Mouse (Mus musculus): Measurements from ENCODE around the gene 2610507B11Rik.

2610507B11Rik gene

GRCm38 (mm10) chr11:78261380-78262352 is at the start of gene 2610507B11Rik:
Gene 2610507B11Rik, plus strand, starts transcription at chr11:78261752.
- POLR2A ChIA-PET = interaction anchor here (0.6 to 4.9 kb wide), 54 partner anchors 10 to 1857 kb away, joined by 3 to 70 read pairs (median 4); partner anchors contain the start of genes Pigs (in 3 of the 4), Rpl23a (in 3 of the 4), Aldoc (in 2 of the 4) and Ift20 (in 1 of the 4)
- CTCF ChIA-PET = interaction anchor here (0.6 to 2.3 kb wide), 32 partner anchors 8 to 497 kb away, joined by 3 to 14 read pairs (median 4); partner anchors contain the start of gene Pigs (in 1 of the 4)

- POLR2A ChIA-PET = interaction anchor here (0.6 to 5.1 kb wide), 28 partner anchors 8 to 116 kb away, joined by 3 to 29 read pairs (median 4); partner anchors contain the start of genes Pigs (in 2 of the 4), Rpl23a (in 2 of the 4), BC030499 (in 1 of the 4) and Sdf2 (in 1 of the 4)
- CTCF ChIA-PET = interaction anchor here in 1 of 4 experiments (0.9 kb wide), 1 partner anchor 42 kb away, joined by 3 read pairs; no protein-coding TSS in a partner anchor
Observed at GRCm38 (mm10) chr11:78213086-78213817, 48.3 kb upstream of the 2610507B11Rik start.

GRCm38 (mm10) chr11:78215709-78216317 is 45.7 kb upstream of the 2610507B11Rik start:
- CTCF ChIA-PET = interaction anchor here in 2 of 4 experiments (0.6 to 0.8 kb wide), 2 partner anchors 23 to 68 kb away, joined by 3 to 8 read pairs; no protein-coding TSS in a partner anchor
- POLR2A ChIA-PET = interaction anchor here in 3 of 4 experiments (0.6 to 4.6 kb wide), 10 partner anchors 9 to 38 kb away, joined by 3 to 23 read pairs (median 5); partner anchors contain the start of gene Rpl23a (in 2 of the 3)

- ChIA-PET POLR2A (interaction anchor here in 2 of 4 experiments (1.0 to 2.1 kb wide), 3 partner anchors 13 to 23 kb away, joined by 4 to 11 read pairs (median 7); partner anchors contain the start of gene Supt6 (in 1 of the 2)), CTCF (interaction anchor here in 2 of 4 experiments (0.7 kb wide), 2 partner anchors 17 to 39 kb away, joined by 3 read pairs; no protein-coding TSS in a partner anchor)
Observed at GRCm38 (mm10) chr11:78223586-78223985, 38.0 kb upstream of the 2610507B11Rik start.

- ChIA-PET CTCF (no interaction called here), POLR2A (no interaction called here)
Observed at GRCm38 (mm10) chr11:78231518-78231917, 30.0 kb upstream of the 2610507B11Rik start.

- POLR2A ChIA-PET = interaction anchor here in 3 of 4 experiments (0.9 to 1.6 kb wide), 7 partner anchors 9 to 64 kb away, joined by 3 to 6 read pairs (median 4); partner anchors contain the start of gene Rpl23a (in 1 of the 3)
- CTCF ChIA-PET = interaction anchor here in 2 of 4 experiments (0.6 to 0.8 kb wide), 4 partner anchors 22 to 1781 kb away, joined by 3 to 4 read pairs (median 3); no protein-coding TSS in a partner anchor
Observed at GRCm38 (mm10) chr11:78240193-78240857, 21.2 kb upstream of the 2610507B11Rik start.

- ChIA-PET POLR2A (interaction anchor here in 3 of 4 experiments (0.7 to 6.1 kb wide), 25 partner anchors 8 to 351 kb away, joined by 3 to 92 read pairs (median 3); partner anchors contain the start of genes Rpl23a (in 3 of the 3), 2610507B11Rik (in 1 of the 3), Nek8 (in 1 of the 3) and Pigs (in 1 of the 3)), CTCF (interaction anchor here in 2 of 4 experiments (0.7 to 1.1 kb wide), 2 partner anchors 17 to 30 kb away, joined by 3 read pairs; no protein-coding TSS in a partner anchor)
Observed at GRCm38 (mm10) chr11:78245261-78245626, 16.3 kb upstream of the 2610507B11Rik start.

GRCm38 (mm10) chr11:78245627-78246317 is 15.8 kb upstream of the 2610507B11Rik start, which contains the start of the genes Sdf2 and Supt6:
Gene Sdf2, plus strand, starts transcription at chr11:78245746.
Gene Supt6, minus strand, starts transcription at chr11:78245987.
- CTCF ChIA-PET = interaction anchor here in 2 of 4 experiments (0.7 to 1.1 kb wide), 2 partner anchors 17 to 30 kb away, joined by 3 read pairs; no protein-coding TSS in a partner anchor
- POLR2A ChIA-PET = interaction anchor here in 3 of 4 experiments (0.6 to 6.1 kb wide), 36 partner anchors 8 to 1005 kb away, joined by 3 to 92 read pairs (median 4); partner anchors contain the start of genes Rpl23a (in 3 of the 3), Eral1 (in 2 of the 3), 2610507B11Rik (in 1 of the 3) and Fam222b (in 1 of the 3)

GRCm38 (mm10) chr11:78246318-78247011 is 15.1 kb upstream of the 2610507B11Rik start:
- POLR2A ChIA-PET = interaction anchor here in 3 of 4 experiments (0.6 to 6.1 kb wide), 30 partner anchors 9 to 1004 kb away, joined by 3 to 92 read pairs (median 4); partner anchors contain the start of genes 2610507B11Rik (in 2 of the 3), Eral1 (in 2 of the 3), Rpl23a (in 2 of the 3) and Fam222b (in 1 of the 3)
- CTCF ChIA-PET = no interaction called here

GRCm38 (mm10) chr11:78247012-78247348 is 14.6 kb upstream of the 2610507B11Rik start:
- ChIA-PET CTCF (interaction anchor here in 1 of 4 experiments (1.1 kb wide), 1 partner anchor 71 kb away, joined by 3 read pairs; the partner anchor contains the start of genes Nek8 and Tlcd1), POLR2A (interaction anchor here in 3 of 4 experiments (0.7 to 6.1 kb wide), 23 partner anchors 9 to 745 kb away, joined by 3 to 92 read pairs (median 7); partner anchors contain the start of genes 2610507B11Rik (in 2 of the 3), Rpl23a (in 2 of the 3), Spag5 (in 2 of the 3) and Fam222b (in 1 of the 3))

GRCm38 (mm10) chr11:78247727-78248140 is 13.8 kb upstream of the 2610507B11Rik start:
- POLR2A ChIA-PET = interaction anchor here (0.5 to 6.1 kb wide), 77 partner anchors 9 to 1665 kb away, joined by 3 to 92 read pairs (median 5); partner anchors contain the start of genes 2610507B11Rik (in 4 of the 4), Pigs (in 3 of the 4), Rpl23a (in 3 of the 4) and Spag5 (in 2 of the 4)
- CTCF ChIA-PET = interaction anchor here in 3 of 4 experiments (0.5 to 1.4 kb wide), 7 partner anchors 8 to 361 kb away, joined by 3 to 6 read pairs (median 4); partner anchors contain the start of genes 2610507B11Rik (in 1 of the 3), Nek8 (in 1 of the 3) and Tlcd1 (in 1 of the 3)

- CTCF ChIA-PET = interaction anchor here in 2 of 4 experiments (0.7 to 0.9 kb wide), 2 partner anchors 8 to 73 kb away, joined by 3 read pairs; partner anchors contain the start of gene Rpl23a (in 1 of the 2)
- POLR2A ChIA-PET = interaction anchor here in 3 of 4 experiments (0.6 to 1.8 kb wide), 7 partner anchors 8 to 160 kb away, joined by 3 to 10 read pairs (median 3); partner anchors contain the start of genes Rpl23a (in 1 of the 3), Sdf2 (in 1 of the 3) and Supt6 (in 1 of the 3)
Observed at GRCm38 (mm10) chr11:78256618-78257017, 4.9 kb upstream of the 2610507B11Rik start.

GRCm38 (mm10) chr11:78260489-78261258 is 878 bp upstream of the 2610507B11Rik start:
- ChIA-PET POLR2A (interaction anchor here (0.6 to 4.9 kb wide), 40 partner anchors 11 to 290 kb away, joined by 3 to 70 read pairs (median 4); partner anchors contain the start of genes Pigs (in 3 of the 4), Rpl23a (in 3 of the 4), Aldoc (in 2 of the 4) and Ift20 (in 1 of the 4)), CTCF (interaction anchor here in 3 of 4 experiments (0.6 to 2.3 kb wide), 13 partner anchors 11 to 455 kb away, joined by 3 to 14 read pairs (median 3); no protein-coding TSS in a partner anchor)

Data from embryonic stem cell, embryonic (primary cell).